Mouse (Mus musculus) small intestine, adult 2 months (tissue): ENCODE measurements around the gene Cic.

Experiments used
- CTCF ChIP-seq: fragments of 200-500 bp; IDR thresholded peaks from 2 replicates; pipeline ENCODE4 v1.5.1; 2012; ENCODE audit warnings: low read depth, mild to moderate bottlenecking, control low read depth, inconsistent platforms, low read length, moderate library complexity, mixed read lengths; ENCODE audit not compliant: insufficient replicate concordance, insufficient read length; ENCODE audit errors: extremely low read depth
- POLR2A ChIP-seq: fragments of 200-500 bp; IDR thresholded peaks from 2 replicates; pipeline ENCODE4 v1.6.1; 2012; ENCODE audit warnings: low read depth, mild to moderate bottlenecking, control low read depth, inconsistent platforms, low read length, moderate library complexity

- TF ChIP-seq CTCF: no peak
- TF ChIP-seq POLR2A: peak; percentile 98
These were observed 47.6 kb upstream of the Cic start for GRCm38 (mm10) chr7:25219756-25220456.
